Mouse (Mus musculus) brain, embryonic 14.5 days (tissue): ENCODE data around the gene Hpcal4.

Source experiments
- CTCF ChIP-seq: fragments of 200-500 bp; IDR thresholded peaks from 2 replicates; pipeline ENCODE4 v1.5.1; 2012; ENCODE audit warnings: inconsistent platforms, mild to moderate bottlenecking, moderate library complexity, borderline replicate concordance; ENCODE audit not compliant: insufficient read depth, insufficient read length; ENCODE audit errors: extremely low read depth
- POLR2A ChIP-seq: fragments of 200-500 bp; IDR thresholded peaks from 2 replicates; pipeline ENCODE4 v1.6.1; 2012; ENCODE audit warnings: mild to moderate bottlenecking, inconsistent platforms, borderline replicate concordance; ENCODE audit not compliant: poor library complexity, insufficient read depth, insufficient read length, severe bottlenecking; ENCODE audit errors: extremely low read depth

DNA sequence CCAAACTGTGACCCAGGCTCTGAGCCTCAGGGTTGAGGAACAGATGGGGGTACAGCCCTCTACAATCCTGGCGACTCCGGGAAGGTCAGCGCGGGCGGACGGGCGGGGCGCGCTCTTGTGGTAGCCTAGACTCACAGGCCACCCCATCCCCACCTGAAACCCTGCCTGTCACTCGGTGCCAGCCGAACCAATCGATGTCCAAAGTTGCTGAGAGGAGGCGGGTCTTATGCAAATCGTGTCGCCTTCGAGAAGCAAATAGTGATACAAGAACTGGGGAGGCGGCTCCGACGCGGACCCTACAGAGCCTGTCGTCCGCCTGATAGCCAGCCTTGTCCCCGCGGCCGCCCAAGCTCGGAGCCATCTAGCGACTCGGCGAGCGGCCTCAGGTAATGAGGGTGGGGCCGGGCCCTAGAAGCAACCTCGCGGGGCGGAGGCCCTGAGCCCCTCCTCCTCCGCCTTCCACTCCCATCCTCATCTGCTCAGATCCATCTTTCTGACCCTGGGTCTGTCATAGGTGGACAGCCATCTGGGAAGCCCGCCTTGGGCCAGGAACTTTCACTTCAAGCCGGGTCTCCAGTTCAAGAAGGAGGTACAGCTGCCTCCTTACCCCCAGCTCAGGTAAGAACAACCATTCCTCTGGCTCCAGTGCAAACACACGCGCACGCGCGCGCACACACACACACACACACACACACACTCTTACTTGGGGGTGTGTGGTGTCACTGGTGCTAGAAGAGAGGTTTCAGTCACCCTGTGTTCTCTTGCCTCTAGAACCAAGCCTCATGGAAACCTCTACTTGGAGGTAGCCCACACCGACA, 421 bp downstream of the Hpcal4 start:
- TF ChIP-seq CTCF (no peak), POLR2A (no peak)
